Mouse (Mus musculus): Measurements from ENCODE around the gene Crocc.

The Crocc gene

DNA sequence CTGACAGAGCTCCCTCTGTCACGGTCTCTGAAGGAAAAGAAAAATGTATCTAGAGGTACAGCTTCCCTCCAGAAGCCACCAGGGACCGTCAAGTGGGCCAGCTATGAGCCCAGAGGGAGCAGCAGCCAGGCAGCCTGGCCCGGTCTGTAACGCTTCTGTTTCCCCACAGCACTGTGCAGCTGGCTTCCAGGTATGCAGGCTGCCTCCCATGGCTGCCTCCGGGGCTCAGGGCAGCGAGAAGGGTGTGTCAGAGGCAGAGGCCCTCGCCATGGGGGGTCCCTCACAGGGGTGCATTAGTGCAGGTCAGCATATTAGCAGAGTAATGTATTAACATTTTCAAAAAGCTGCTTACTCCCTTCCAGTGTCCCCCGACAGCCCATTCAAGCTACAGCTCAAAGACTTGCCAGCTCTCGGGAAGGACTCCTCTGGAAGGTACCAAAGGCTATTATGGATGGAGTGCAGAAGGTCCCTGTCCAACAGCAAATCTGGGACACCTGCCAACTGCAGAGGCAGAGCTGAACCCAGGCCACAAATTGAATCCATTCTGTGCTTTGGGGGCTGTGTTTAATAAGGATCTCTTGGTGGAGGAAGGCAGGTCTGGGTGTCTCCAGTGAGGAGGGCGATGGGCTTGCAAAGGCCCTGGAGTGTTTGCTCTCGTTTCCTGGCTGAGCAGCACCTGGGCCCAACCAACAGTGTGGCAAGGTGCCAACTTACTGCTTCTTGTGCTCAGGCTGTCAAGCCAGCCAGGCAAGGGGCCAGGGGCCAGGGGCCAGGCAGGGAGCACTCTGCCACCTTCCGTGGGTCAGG is 6.6 kb upstream of the Crocc start:
- peak; percentile 63 for DNase-seq

DNA sequence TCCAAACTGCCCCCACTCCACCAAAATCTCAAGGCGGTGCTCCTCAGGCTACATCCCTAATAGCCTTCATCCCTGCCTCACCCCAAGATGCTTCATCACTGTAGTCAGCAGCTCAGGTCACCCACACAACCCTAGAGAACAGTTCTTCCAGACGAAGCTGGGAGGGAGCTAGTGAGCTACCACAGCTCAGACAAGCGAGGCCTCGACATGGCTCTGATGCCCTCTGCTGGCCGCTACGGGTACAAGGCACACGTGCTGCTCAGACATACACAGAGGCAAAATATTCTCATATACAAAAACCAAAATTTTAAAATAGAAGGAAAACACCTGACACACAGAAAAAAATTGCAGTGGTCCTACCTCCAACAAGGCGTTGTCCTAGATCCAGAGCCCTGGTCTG is 4.8 kb upstream of the Crocc start:
- peak; percentile 88 for DNase-seq

- no peak for DNase-seq
Observed at GRCm38 (mm10) chr4:141064104-141064659, 3.8 kb upstream of the Crocc start.

DNA sequence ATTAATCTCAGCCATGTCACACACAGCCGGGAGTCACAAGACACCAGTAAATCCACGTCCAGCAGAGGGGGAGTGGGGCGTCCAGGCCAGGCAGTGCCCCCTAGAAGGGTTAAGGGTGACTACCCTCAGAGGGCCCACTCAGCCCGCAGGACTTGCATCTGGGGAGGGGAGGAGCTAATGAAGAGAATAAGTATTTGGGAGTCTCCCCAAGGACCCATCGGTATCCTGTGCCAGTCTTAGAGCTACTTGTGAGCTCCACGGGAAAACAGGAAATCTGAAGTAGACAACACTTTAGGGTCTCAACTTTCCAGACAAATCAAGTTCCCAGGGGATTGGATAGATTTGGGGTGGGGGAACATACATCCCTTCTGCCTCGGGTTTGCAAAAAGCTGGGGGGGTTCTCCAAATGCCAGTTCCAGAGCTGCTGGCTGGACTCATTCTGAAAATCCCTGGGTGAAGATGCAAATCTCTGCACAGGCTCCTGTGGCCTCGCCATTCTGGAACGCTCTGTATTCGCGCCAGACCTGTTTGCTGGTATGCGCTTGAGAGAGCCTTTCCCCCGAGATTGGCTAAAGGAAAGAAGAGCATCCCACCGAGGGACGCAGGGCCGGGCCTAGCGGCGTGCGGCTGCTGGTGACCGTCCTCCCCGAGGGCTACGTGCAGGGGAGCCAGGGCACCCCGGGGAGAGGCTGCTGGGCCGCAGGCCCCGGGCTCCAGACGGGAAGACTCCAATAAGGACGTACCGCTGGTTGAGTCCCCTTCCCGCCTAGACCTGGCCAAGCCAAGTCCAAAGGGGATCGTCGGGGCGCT is 529 bp downstream of the Crocc start:
- DNase-seq = no peak

DNA sequence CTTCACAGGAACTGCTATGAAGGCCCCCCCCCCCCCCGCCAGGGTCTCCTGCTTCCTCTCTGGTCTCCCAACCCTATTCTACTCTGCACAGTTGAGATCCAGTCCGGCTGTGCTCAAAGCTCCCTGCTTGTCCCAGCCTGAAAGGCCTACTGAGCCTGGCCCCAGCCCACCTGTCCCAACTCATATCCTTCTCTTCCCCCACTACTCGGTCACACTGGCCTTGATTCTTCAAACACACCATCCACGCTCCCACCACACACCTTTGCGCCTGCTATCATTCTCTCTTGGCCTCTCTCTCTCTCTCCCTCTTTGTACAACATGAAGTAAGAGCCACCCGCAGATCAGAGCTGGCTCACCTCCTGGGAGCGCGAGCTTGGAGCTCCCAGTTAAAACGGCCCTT is 1.5 kb downstream of the Crocc start:
- DNase-seq = no peak

- no peak for DNase-seq
Observed at GRCm38 (mm10) chr4:141056970-141057369, 3.4 kb downstream of the Crocc start.

DNA sequence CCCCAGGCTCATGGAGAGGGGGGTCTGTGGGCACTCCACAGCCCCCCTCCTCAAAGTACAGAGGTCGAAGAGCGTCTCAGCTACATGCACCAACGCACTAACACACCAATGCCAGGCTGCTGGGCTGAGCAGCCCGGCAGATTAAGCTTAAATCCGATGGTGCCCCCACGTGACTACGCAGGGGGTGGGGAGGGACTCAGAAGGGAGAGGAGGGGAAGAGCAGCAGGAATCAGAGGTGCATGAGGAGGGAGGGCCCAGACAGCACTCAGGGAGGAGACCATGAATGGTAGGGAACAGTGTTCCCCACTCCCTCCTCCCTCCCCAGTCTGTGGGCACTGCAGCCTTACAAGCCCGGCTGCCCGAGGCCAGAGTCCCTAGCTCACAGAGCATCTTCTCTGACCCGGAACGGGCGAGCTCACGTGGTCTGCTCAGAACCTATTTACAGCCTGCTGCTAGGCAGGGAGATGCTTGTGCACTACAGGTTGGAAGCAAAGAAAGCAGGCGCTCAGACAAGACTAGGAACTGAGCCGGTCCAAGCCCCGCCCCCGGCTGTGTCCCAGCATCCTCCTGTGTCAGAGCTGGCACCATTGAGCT is 6.7 kb downstream of the Crocc start:
- DNase-seq = no peak

DNA sequence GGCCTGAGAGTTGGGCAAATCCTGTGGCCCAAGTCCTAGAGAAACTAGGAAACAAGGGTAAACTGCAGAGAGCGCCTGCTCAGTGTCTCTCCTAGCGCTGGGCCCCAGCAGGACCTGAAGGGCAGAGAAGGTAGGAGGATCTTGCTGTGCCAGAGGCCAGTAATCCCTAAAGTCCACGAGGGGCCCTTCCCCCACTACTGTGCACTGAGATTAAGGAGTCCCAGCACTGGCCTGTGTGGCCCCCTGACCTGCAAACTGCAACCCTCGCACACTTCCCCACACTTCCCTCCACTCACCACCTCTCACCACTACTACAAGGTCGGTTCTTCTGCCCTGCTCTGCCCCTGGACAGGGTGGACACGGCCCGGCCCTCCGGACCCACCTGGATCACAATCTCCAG is 7.2 kb downstream of the Crocc start:
- DNase-seq = no peak

- no peak for DNase-seq
Observed at GRCm38 (mm10) chr4:141052442-141052841, 7.9 kb downstream of the Crocc start.

GRCm38 (mm10) chr4:141049476-141049835 is 10.9 kb downstream of the Crocc start:
- DNase-seq = no peak

- DNase-seq = no peak
Observed at GRCm38 (mm10) chr4:141048810-141049475, 11.4 kb downstream of the Crocc start.

GRCm38 (mm10) chr4:141044816-141045215 is 15.5 kb downstream of the Crocc start:
- DNase-seq = peak; percentile 78

DNA sequence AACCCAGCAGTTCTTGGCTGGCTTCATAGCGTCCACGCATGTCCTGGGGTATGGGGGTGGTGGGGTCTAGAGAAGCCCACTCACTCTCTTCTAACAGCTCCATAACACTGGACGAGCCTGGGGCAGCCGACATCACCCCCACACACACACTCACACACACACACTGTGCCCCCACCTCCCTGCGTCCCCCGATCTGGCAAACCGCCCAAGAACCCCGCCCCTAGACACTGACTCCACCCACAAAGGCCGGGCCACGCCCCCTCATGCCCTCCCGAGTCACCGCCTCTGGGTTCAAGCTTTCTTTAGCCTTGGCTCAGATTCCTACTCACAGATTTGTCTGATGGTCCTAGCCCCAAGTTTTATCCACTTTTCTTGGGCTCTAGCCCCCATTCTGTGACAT is 19.2 kb downstream of the Crocc start:
- no peak for DNase-seq

DNA sequence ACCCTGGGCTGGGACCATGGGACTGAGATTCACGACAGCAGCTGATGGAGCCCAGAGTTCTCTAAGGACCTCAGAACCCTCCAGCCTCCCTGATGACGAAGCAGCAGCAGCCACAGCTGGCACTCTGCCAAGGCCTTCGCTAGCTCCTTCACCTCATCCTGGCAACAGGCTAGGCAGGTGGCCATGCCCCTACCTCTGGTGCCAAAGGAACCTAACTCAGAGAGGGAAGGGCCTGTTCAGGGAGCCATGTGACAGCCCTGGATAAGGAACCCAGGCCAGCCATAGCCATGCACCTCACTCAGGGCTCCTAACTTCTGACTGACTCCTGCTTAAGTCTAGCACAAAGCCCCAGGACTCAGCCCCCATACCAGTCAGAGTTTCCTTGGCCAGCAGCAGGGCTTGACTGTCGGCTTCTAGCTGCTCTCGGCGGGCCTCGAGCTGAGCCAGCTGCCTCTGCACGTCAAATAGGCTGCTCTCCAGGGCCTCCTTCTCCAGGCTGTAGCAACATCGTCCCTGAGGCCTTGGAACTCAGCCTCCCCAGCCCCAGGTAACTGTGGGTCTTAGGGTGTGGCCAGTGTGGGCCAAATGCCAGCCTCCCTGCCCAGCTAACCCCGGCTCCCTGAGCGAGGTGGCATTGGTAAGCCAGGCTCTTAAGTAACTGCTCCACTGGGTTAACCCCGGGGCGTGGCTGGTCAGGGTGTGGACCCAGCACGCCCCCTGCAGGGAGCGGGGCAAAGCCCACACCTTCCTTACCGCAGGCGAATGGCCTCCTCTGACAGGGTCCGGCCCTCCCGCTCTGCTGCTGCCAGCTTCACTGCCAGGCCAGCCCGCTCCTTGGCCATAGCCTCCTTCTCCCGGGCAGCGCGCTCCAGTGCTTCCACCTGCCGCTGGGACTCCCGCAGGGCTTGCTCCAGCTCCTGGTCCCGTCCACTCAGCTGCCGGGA is 26.5 kb downstream of the Crocc start:
- peak; percentile 61 for DNase-seq

GRCm38 (mm10) chr4:141031733-141032132 is 28.6 kb downstream of the Crocc start:
- DNase-seq = peak; percentile 88

GRCm38 (mm10) chr4:141030541-141031206 is 29.7 kb downstream of the Crocc start:
- no peak for DNase-seq

GRCm38 (mm10) chr4:141024992-141025391 is 35.4 kb downstream of the Crocc start:
- DNase-seq = no peak

- DNase-seq = peak; percentile 29
Observed at GRCm38 (mm10) chr4:141024052-141024451, 36.3 kb downstream of the Crocc start.

DNA sequence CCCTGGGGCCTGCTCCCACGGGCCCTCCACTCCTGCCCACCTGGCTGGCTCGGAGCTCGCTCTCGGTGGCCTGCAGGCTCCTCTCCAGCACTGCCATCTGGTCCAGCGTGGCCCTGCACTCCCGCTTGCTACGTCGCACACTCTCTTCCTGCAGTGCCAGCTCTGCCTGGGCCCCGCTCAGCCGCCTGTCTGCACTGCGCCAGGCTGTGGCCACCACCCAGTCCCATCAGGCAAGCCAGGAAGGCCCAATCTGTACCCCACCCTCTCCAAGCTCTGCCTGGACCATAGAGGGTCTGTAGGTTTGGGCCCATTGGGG is 38.8 kb downstream of the Crocc start:
- DNase-seq = no peak

DNA sequence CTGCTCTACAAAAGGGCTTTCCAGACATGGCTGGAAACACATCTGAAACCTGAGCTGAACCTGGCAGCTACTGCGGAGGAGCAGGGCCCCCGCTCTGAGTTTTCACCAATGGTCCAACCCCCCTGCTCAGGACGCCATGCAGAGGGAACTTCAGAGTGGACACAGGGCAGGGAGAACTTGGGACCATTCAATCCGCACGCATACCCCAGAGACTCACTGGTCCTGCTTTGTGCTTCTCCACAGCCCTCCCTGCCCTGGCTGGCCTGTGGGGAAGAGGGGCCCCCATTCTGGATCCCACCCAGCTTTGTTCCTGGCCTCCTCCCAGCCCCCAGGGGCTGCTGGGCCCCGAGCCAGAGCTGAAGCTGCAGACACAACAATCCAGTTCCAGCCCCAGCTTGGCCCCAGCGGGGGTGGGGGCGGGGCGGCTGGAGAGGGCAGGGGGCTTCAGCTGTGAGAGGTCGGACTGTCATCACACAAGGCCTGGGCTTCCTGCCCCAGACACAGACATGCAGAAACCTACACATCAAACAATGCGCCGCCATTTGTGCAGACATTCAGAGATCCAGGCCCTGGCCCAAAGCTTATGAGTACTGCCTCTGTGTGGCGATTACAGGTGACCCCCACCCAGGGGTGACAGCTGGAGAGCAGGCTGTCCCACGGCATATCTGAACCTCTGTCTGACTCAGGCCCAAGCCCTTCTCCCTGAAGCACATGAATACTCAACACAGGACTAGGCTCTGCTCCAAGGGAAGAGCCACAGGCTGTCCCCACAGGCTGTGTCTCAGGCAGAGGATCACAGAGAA is 39.3 kb downstream of the Crocc start:
- DNase-seq = peak; percentile 72

- no peak for DNase-seq
Observed at GRCm38 (mm10) chr4:141020220-141020619, 40.1 kb downstream of the Crocc start.

Measured in lung, postnatal 14 days (tissue).